Comparison of ENCODE assay signal across 16 mouse cellular contexts in the genomic region with DNA sequence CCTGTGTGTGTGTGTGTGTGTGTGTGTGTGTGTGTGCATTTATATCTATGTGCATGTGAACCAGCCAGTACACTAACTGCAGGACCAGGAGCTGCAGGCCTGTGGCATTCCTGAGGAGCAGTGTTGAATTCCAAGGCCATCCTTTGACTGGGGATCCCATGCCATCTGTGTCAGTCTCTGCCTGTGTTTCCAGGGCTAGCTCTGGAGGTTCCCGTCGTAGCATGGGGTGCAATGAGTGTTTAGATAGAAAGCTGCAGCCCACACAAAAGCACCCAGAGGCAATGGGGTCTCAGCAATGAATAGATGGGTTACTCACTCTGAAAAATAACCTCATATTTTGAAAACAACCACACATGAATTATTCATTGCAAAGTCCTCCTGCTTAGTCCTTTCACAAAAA.
"Had no signal": no experiment of that assay in that cellular context is flagged by ENCODE, and none has a peak within 500 bp of the region (broad histone marks: within the 10 kb centered on the region; RNA-seq: fewer than 3 reads in every experiment).

No protein-coding gene starts in this region.

- H3K27ac ChIP-seq: liver, embryonic 14.5 days; midbrain, embryonic 12.5 days; neural tube, embryonic 13.5 days; neural tube, embryonic 15.5 days had no signal

- H3K27me3 ChIP-seq: midbrain, embryonic 12.5 days; neural tube, embryonic 13.5 days; neural tube, embryonic 15.5 days had no signal

- H3K9me3 ChIP-seq: midbrain, embryonic 12.5 days; neural tube, embryonic 13.5 days; neural tube, embryonic 15.5 days had no signal

- H3K36me3 ChIP-seq: midbrain, embryonic 12.5 days; neural tube, embryonic 13.5 days; neural tube, embryonic 15.5 days had no signal

- DNase-seq: lung, adult 18-20 months; lung, embryonic 14.5 days; lung, postnatal 10 days; retina, postnatal 1 day; right cerebral cortex, adult 18-20 months; right cerebral cortex, postnatal 25 days; right cerebral cortex, postnatal 4 days; spleen, adult 18-20 months; thymus, adult 18-20 months; thymus, postnatal 14 days; thymus, postnatal 36 days had no signal

- H3K4me2 ChIP-seq: lung, embryonic 14.5 days; midbrain, embryonic 12.5 days; neural tube, embryonic 13.5 days; neural tube, embryonic 15.5 days had no signal

- H3K9ac ChIP-seq: liver, embryonic 14.5 days; lung, embryonic 14.5 days; midbrain, embryonic 12.5 days; neural tube, embryonic 13.5 days; neural tube, embryonic 15.5 days had no signal

- H3K4me3 ChIP-seq: midbrain, embryonic 12.5 days; myocyte; neural tube, embryonic 13.5 days; neural tube, embryonic 15.5 days had no signal
